Mouse (Mus musculus): Measurements from ENCODE around the gene Tdrd7.
A peak's percentile ranks its signal among the peaks of the same experiment; 100 is the strongest.

The Tdrd7 gene

DNA sequence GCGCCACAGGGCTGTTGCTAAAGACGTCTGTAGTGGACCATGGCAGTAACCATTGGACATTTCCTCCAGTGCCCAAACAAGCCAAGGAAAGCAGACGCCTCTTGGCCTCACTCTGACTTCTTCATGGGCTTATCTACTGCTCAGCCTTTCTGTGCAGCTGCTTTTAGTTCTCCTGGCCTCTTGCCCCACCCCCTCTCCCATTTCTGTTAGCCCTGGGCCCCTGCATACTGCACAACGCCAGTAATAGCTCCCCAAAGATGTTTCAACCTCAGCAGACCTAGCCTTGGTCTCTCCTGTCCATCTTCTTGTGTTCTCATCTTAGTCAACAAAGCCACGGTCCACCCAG is 77.3 kb downstream of the Tdrd7 start:
- no peak for DNase-seq (ENCODE audit: low spot score)

DNA sequence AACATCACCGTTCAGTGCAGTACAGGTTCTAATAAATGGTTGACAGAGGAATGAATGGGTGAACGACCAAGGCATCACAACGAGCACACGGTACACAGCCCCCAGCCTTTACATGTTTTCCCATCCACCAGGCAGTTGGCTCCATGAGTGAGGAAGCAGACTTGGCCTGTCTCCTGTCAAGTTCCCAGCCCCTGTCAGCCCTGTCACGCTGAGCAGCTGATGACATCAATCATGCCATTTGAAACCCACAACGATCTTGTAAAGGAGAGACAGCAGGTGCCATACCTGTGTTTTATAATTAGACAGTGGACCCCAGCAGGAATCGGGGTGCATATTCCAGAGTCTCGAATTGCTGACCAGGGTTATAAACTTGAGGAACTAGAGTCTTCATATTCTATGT is 78.2 kb downstream of the Tdrd7 start:
- no peak for DNase-seq (ENCODE audit: low spot score)

DNA sequence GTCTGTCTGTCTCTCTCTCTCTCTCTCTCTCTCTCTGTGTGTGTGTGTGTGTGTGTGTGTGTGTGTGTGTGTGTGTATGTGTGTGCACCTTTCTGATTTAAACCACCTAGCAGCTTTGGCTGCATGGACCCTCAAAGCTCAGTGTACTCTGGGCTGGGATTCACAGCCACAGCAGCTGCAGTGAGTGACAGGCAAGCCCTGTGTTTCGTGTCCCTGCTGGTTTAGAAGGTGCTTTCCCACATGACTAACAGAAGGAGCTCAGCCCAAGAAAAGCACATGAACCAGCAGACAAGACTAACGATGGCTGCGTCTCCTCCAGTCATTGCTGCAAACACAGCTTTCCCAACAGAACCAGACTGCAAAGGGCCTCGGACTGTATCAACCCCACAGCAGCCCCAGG is 82.8 kb downstream of the Tdrd7 start:
- DNase-seq (ENCODE audit: low spot score), result no peak

DNA sequence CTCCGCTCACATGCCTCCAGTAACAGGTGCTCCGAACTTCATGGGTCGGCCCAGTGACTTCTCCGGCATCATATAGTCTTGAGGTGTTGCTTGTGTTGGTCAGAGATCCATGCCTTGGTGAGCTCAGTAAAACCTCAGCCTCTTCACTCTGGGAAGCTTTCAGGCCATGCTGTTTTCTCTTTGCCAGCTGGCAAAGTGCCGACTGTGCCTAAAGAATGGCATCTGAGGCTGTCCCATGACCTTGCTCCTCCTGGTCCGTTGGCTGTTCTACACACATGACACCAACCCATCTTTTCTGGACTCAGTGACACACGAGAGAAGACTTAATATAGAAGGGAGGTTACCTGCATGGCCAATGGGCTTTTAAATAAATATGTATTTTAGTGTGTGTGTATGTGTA is 83.3 kb downstream of the Tdrd7 start:
- no peak for DNase-seq (ENCODE audit: low spot score)

DNA sequence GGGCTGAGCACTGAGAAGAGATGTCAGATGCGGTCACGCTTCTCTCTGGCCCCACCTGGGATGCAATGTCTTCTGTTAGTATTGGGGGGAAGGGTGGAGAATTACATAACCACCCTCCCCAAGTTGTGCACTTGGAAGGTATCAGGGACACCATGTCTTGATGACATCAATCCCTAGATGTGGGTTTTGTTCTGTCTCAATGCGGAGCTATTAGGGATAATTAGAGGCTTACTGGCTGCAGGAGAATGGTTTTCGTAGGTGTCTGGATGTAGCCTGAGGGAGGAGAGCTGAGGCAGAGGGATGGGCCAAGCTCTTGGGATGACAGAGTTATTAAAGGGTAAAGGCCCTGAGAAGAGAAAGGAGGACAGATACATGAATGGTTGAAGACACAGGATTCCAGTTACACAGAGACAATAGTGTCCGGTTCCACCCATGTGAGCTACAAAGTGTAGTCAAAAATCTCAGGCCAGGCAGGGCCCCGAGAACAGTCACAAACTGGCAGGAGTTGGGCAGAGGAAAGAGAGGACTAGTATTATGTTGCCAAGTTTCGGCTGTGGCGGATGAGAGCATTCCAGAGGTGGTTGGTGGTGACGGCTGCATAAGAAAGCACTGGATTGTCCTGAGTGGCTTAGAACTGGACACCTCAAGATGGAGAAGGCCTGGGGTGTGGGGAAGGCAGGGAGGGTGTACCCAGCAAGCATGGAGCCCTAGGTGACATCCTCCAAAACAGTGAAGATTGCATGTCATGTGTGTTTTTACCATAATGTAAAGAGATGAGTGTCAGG is 88.4 kb downstream of the Tdrd7 start:
- no peak for DNase-seq (ENCODE audit: low spot score)

DNA sequence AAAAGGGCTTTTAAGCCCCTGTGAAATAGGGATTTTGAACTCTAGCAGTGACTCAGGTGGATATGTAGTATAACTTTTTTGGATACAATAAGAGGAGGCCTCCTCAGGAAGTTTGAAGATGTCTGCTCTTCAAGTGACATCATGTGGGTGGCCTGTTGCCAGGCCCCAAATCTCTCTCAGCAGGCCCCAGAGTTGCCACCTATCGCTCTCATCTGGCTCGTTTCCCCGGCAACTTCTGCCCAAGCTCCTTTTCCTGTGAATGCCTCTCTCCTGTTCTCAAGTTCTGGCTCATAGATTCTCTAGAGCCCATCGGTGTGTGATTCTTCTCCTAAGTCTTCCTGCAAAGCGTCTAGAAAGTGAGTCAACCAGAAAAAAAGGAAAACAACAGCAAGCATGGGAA is 91.0 kb downstream of the Tdrd7 start:
- DNase-seq (ENCODE audit: low spot score), result no peak

DNA sequence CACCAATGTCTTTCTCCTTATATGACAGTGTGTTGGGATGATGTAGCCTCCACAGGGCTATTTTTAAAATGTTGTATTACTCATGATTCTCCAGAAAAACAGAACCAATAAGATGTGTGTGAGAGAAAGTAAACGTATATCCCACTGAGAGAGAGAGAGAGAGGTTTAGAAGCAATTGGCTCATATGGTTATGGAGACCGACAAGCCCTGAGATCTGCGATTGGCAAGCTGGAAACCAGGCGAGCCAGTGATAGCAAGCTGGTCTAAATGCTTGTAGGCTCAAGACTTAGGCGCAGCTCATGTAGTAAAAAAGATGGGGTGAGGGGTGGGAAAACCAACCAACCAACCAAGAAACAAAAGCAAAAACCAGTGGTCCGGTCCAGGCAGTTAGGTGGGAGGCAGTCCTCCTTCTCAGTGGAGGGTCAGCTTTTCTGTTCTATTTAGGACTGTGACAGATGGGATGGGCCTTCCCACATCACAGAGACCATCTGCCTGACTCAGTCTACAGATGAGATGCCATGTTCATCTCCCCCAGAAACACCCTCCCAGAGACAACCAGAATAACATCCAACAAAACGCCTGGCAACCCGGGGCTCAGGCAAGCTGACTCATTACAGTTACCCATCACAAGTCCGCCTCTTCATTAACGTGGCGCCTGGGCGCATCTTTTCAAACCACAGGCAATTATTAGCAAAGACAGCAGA is 96.3 kb downstream of the Tdrd7 start:
- DNase-seq (ENCODE audit: low spot score), result no peak

DNA sequence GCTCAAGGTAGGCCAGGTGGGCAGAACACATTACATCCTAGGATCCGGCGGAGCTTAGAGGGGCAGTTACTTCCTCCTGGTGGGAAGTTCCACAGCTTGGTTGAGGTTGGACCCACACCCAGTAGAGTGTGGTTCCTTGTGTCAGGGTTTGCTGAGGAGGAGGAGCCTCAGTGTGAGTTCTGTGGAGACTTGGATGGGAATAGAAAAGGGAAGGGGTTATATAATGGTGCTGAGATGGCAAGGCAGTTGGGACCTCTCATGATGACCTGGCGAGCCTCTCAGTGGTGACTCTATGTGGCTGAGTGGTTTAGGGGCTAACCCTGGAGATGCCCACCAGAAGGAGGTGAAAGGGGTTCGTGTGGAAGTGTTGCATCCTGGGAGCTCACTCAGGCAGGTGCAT is 98.7 kb downstream of the Tdrd7 start:
- DNase-seq (ENCODE audit: low spot score), result no peak

DNA sequence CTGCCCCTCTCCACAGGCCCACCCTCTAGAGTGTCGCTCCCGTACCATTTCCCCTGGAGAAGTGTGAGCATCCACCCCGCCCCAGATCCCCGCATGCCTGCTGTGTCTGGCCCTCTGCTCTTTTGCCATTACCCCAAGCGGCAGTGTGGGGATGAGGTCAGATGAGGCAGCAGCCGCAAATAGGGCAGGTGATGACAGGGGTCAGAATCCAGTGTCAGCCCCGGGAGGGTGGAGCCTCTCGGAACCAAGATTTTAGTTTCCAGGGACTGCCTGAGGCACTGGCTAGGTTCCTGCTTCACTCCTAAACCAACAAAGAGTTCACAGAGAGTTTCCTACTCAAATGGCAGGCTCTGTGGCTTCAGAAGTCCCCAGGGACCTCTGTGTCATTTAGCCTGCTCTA is 99.1 kb downstream of the Tdrd7 start:
- no peak for DNase-seq (ENCODE audit: low spot score)

DNA sequence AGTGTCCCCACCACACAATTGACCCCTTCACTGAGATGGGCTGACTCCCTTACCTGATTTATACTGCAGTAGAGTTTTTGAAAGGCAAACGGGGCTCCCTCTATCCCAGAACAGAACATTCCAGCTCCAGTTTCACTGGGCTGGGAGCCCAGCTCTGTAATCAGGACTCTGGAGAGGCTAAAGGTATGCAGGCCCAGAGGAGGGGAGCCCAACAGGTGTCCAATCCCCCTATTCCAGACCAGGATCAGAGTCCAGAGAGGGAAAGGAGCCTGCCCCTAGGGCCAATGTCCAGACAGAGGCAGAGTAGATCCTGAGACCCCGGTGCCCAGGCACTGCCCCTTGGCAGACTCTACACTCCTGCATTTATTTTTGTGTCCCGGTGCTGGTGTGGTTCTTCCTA is 99.8 kb downstream of the Tdrd7 start:
- no peak for DNase-seq (ENCODE audit: low spot score)

DNA sequence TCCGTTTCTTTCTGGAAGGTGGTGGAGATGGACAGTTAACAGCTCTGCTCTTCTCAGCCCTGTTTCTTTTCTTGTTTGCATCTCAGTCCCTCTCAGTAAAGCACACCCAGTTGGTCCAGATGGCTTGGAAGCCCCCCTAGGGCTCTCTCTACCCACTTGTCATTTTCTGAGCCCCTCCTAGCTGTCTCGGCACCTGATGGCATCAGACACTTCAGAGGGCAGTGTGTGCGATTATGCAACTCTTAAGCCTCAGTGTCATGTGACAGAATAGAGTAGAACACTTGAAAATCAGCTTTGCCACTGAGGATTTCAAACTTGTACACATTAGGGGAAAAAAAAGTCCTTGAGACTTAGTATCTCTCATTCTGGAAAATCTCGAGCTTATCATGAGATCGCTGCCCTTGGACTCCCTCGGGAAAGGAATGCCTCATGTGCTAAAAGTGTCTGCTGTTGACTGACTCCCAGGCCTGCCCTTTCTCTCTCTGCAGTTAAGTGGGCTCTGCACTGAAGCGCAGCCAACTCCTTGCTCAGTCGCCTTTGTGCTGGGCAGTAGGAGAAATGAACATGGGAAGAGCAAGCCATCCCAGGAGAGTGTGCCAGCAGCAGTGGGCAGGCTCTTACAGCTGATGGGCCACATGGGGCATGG is 100.7 kb downstream of the Tdrd7 start:
- peak; percentile 56 for DNase-seq (ENCODE audit: low spot score)

DNA sequence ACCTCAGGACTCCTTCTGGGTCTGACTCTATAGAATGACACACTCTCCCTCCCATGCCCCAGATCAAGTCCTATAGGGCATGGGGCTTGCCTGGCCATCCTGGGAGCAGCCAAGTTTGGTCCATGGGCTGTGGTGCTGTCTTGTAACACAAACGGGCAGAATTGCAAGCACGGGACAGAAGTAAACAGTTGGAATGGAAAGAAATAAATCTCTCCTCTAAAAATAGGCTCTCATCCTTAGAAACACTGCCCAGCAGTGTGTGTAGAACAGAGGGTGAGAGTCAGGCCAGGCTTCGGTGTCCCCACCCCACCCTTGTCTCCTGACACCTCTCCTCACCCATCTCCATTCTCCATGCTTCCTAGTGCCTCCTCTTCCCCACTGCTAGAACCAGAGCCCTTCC is 102.9 kb downstream of the Tdrd7 start:
- DNase-seq (ENCODE audit: low spot score), result no peak

DNA sequence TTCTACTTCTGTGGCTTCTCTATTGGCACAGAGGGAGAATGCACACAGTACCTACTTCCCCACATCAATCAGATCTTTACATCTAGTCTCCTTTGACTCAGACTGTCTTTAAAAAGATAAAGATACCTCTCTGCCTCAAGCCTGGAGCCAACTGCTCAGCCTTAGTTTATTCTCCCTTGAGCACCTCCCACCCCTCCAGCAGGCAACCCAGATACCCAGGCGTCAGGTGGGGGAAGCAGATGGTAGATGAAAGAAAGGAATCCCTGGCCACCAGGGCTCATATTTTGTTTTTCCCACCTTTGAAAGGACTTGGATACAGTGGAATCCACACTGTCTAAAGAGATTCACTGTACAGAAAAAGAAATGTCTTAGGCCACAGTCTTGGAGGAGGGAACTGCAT is 103.4 kb downstream of the Tdrd7 start:
- DNase-seq (ENCODE audit: low spot score), result no peak

DNA sequence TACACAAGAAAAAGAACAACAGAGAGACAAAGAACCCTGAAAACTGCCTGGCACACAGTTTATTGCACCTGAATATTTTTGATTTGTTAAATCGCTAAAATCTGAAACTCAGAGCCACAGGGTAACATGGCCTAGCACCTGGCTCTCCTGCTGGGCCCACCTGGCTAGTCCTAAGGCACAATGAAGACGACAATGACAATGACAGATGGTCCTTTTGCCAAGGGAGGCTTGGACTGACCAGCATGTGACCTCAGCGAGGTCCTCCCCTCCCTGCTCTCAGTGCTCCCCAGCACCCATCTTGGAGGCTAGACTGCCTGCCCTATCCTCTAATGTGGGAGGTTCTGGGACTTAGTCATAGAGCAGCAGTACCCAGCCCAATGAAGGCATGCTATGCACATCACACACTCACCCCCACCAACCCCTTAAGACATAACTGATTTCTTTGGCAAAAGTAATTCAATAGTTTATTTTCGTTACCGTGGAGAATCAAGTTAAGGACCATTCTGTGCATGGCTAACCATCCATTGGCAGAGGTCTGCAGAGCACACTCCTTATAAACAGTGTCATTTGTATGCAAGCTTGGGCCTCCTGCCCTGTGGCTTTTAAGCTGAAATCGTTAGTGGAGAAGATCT is 104.8 kb downstream of the Tdrd7 start:
- peak; percentile 30 for DNase-seq (ENCODE audit: low spot score)

DNA sequence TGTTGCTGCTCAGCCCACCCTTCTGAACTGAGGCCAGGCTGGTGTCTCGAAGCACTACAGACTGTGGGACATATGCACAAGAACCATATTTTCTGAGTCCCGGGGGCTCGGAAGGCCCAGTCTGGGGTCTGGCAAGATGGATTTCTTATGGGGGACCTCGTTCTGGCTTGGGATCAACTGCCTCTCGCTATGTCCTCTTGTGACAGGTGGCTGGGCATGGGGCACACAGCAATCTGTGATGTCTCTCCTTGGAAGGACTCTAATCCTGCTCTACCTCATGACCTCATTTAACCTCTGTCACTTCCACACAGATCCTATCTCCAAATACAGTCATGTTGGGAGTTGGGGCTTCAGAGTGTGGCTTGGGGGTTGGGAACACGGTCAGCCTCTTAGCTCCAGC is 107.5 kb downstream of the Tdrd7 start:
- no peak for DNase-seq (ENCODE audit: low spot score)

DNA sequence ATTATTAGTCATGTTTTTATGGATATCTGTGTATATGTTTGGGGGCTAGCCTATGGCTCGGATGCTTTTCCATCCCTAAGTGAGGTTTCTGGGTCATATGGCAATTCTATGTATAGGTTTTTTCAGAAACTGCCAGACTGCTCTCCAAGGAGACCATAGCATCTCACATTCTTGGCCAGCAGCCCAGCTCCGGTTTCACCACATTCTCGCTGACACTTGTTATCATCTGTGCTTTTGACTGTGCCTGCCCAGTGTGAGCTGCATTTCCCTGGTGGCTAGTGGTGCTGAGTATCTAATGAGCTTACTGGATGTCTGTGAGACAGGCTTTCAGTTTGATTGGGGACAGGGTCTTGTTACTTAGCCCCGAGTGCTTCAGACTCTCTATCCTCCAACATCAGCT is 108.6 kb downstream of the Tdrd7 start:
- DNase-seq (ENCODE audit: low spot score), result peak; percentile 60

DNA sequence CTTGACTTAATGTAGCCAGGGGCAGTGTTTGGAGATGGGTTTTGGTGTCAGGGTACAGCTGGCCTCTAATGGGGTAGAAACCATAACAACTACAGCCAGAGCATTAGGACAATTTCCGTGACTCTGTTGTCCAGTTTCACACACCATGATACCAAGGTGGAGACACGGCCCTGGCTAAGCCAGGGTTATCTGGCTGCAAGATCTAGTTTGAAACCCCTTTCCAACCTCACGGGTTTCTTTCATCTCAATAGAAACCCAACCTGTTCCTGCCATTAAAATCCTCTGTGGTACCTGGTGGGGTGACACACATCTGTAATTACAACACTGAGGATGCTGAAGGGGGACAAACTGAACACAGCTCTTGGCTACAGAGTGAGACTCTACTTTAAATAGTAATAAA is 110.5 kb downstream of the Tdrd7 start:
- no peak for DNase-seq (ENCODE audit: low spot score)

DNA sequence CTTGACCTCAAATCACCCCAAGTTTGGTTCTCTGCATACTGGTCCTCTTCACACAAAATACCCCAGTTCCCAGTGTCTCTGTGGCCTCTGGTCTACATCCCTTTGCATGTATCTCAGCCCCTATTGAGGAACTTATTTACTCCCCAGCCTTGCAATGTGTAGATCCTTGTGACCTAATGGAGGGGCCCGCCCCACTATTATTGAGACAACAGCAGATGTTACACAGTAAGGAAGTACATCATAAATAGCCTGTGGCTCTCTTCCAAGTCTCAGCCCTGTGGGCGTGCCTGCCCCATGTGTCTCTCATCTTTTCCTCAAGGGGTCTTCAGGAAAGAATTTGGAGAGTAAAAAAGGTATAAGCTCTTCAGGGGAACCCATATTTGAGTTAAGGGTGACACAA is 111.8 kb downstream of the Tdrd7 start:
- no peak for DNase-seq (ENCODE audit: low spot score)

DNA sequence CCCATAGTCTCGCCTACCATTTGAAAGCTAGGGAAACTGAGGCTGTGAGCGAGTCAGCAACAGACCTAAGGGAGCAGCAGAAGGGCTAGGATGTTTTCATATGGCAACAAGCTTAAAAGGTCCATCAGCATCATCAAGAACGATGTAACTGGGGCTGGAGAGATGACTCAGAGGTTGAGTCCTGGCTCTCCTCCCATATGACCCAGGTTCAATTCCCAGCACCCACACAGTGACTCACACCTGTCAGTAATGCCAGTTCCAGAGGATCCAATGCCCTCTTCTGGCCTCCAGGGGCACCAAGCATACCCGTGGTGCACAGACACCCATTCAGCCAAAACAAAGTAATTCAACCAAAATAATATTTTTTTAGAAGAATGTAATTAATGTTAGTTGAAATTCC is 115.1 kb downstream of the Tdrd7 start:
- no peak for DNase-seq (ENCODE audit: low spot score)

DNA sequence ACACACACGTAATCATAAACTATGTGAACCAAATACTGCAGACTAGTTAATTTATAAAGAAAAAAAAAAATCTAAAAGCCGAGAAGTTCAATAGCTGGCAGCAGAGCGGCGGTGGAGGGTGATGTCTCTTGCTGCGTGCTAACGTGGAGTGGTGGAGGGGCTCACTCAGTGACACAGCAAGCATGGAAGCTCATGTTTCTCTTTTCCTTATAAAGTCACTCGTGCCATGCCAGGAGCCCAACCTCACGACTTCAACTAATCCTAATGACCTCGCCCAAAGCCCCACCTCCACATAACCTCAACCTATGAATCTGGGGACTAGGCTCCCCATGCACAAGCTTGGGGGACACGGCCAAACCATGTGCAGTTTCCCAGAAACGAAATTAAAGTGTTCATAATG is 117.4 kb downstream of the Tdrd7 start:
- no peak for DNase-seq (ENCODE audit: low spot score)

Measured in MN1 (cell line).